Mouse (Mus musculus): ENCODE data around the gene Gabbr1. TPM values are rescaled to one million over a fixed set of nuclear protein-coding genes. Genes with fewer than 3 reads are reported as not detected.

The Gabbr1 gene
- polyA plus RNA-seq, 1 experiment from 2014 or later: 6.2 TPM

GRCm38 (mm10) chr17:37047332-37047976 is 1.7 kb downstream of the Gabbr1 start:
- TF ChIP-seq CTCF (IDR thresholded peaks at IDR 0.05): no peak
- no peak for ATAC-seq
- H3K9ac ChIP-seq (replicated peaks; ENCODE audit: low read depth): no peak overlapping the region
- H3K27me3 ChIP-seq (replicated peaks; ENCODE audit: insufficient read depth, low read length): no peaks in the 10 kb centered on the region
- WGBS: 35% methylated on average over 19 of the region's 19 CpGs
- no peak overlapping the region for H3K27ac ChIP-seq (ENCODE audit: low read length)
- no peaks in the 10 kb centered on the region for H3K36me3 ChIP-seq (ENCODE audit: insufficient read depth, low read length)
- no peaks in the 10 kb centered on the region for H3K9me3 ChIP-seq (ENCODE audit: low read length)
- H3K4me1 ChIP-seq (ENCODE audit: insufficient read depth, low read depth, low read length): peaks cover 8% of the 10 kb centered on the region
- H3K4me2 ChIP-seq (replicated peaks; ENCODE audit: low read depth, low read length): peak overlapping the region; percentile 97; the same call in 1 of the 2 replicates
- no peak for DNase-seq (ENCODE audit: low spot score)
- no peak overlapping the region for H3K4me3 ChIP-seq (ENCODE audit: low read depth, low read length)

- H3K27ac ChIP-seq (ENCODE audit: low read length): no peak overlapping the region
- H3K4me2 ChIP-seq (replicated peaks; ENCODE audit: low read depth, low read length): no peak overlapping the region
- H3K9ac ChIP-seq (replicated peaks; ENCODE audit: low read depth): no peak overlapping the region
- TF ChIP-seq EP300 (IDR thresholded peaks at IDR 0.05) (no peak), CTCF (IDR thresholded peaks at IDR 0.05) (peak; percentile 66)
- no peak overlapping the region for H3K4me3 ChIP-seq (ENCODE audit: low read depth, low read length)
- no peaks in the 10 kb centered on the region for H3K36me3 ChIP-seq (ENCODE audit: insufficient read depth, low read length)
- 29% methylated on average over 3 of the region's 3 CpGs for WGBS
- peaks cover 8% of the 10 kb centered on the region for H3K4me1 ChIP-seq (ENCODE audit: insufficient read depth, low read depth, low read length)
- no peak for ATAC-seq
- DNase-seq (ENCODE audit: low spot score): peak; percentile 79
- no peaks in the 10 kb centered on the region for H3K9me3 ChIP-seq (ENCODE audit: low read length)
- H3K27me3 ChIP-seq (replicated peaks; ENCODE audit: insufficient read depth, low read length): no peaks in the 10 kb centered on the region
These were observed 2.2 kb downstream of the Gabbr1 start for GRCm38 (mm10) chr17:37047981-37048380.

- Histone ChIP-seq H3K27ac (ENCODE audit: low read length) (no peak overlapping the region), H3K9me3 (ENCODE audit: low read length) (no peaks in the 10 kb centered on the region), H3K9ac (replicated peaks; ENCODE audit: low read depth) (no peak overlapping the region), H3K36me3 (ENCODE audit: insufficient read depth, low read length) (no peaks in the 10 kb centered on the region), H3K4me2 (replicated peaks; ENCODE audit: low read depth, low read length) (no peak overlapping the region), H3K4me1 (ENCODE audit: insufficient read depth, low read depth, low read length) (peaks cover 8% of the 10 kb centered on the region), H3K27me3 (replicated peaks; ENCODE audit: insufficient read depth, low read length) (no peaks in the 10 kb centered on the region), H3K4me3 (ENCODE audit: low read depth, low read length) (no peak overlapping the region)
- 78% methylated on average over 7 of the region's 7 CpGs for WGBS
- TF ChIP-seq EP300 (IDR thresholded peaks at IDR 0.05): no peak
- TF ChIP-seq CTCF (IDR thresholded peaks at IDR 0.05): no peak
- no peak for ATAC-seq
- no peak for DNase-seq (ENCODE audit: low spot score)
These were observed 2.6 kb downstream of the Gabbr1 start for GRCm38 (mm10) chr17:37048383-37048782.

GRCm38 (mm10) chr17:37049570-37050310 is 4.0 kb downstream of the Gabbr1 start:
- TF ChIP-seq EP300 (IDR thresholded peaks at IDR 0.05) (no peak), CTCF (IDR thresholded peaks at IDR 0.05) (peak; percentile 71)
- Histone ChIP-seq H3K4me3 (ENCODE audit: low read depth, low read length) (peak overlapping the region; percentile 44), H3K4me2 (replicated peaks; ENCODE audit: low read depth, low read length) (peak overlapping the region; percentile 81), H3K4me1 (ENCODE audit: insufficient read depth, low read depth, low read length) (peaks cover 8% of the 10 kb centered on the region), H3K9ac (replicated peaks; ENCODE audit: low read depth) (no peak overlapping the region), H3K27ac (ENCODE audit: low read length) (no peak overlapping the region), H3K36me3 (ENCODE audit: insufficient read depth, low read length) (peaks cover 2% of the 10 kb centered on the region; the same call in 1 of the 2 replicates), H3K9me3 (ENCODE audit: low read length) (no peaks in the 10 kb centered on the region), H3K27me3 (replicated peaks; ENCODE audit: insufficient read depth, low read length) (no peaks in the 10 kb centered on the region)
- ATAC-seq: 0 out of 2 replicates have a peak, but pooled peaks have one; percentile 13
- 13% methylated on average over 39 of the region's 39 CpGs for WGBS
- DNase-seq (ENCODE audit: low spot score): peak; percentile 53

- Histone ChIP-seq H3K4me2 (replicated peaks; ENCODE audit: low read depth, low read length) (peak overlapping the region; percentile 81), H3K9ac (replicated peaks; ENCODE audit: low read depth) (0 out of 2 replicates have a peak overlapping the region, but pooled peaks have one; percentile 43), H3K9me3 (ENCODE audit: low read length) (no peaks in the 10 kb centered on the region), H3K36me3 (ENCODE audit: insufficient read depth, low read length) (peaks cover 8% of the 10 kb centered on the region; the same call in 1 of the 2 replicates), H3K4me3 (ENCODE audit: low read depth, low read length) (peak overlapping the region; percentile 44), H3K4me1 (ENCODE audit: insufficient read depth, low read depth, low read length) (peaks cover 8% of the 10 kb centered on the region), H3K27ac (ENCODE audit: low read length) (no peak overlapping the region), H3K27me3 (replicated peaks; ENCODE audit: insufficient read depth, low read length) (no peaks in the 10 kb centered on the region)
- no peak for TF ChIP-seq EP300 (IDR thresholded peaks at IDR 0.05)
- no peak for TF ChIP-seq CTCF (IDR thresholded peaks at IDR 0.05)
- peak; percentile 66 for DNase-seq (ENCODE audit: low spot score)
- ATAC-seq: peak; percentile 20
- WGBS: 3% methylated on average over 20 of the region's 22 CpGs
These were observed 4.6 kb downstream of the Gabbr1 start for GRCm38 (mm10) chr17:37050399-37050798.

GRCm38 (mm10) chr17:37050876-37051275 is 5.1 kb downstream of the Gabbr1 start:
- no peak for ATAC-seq
- Histone ChIP-seq H3K27me3 (replicated peaks; ENCODE audit: insufficient read depth, low read length) (no peaks in the 10 kb centered on the region), H3K4me3 (ENCODE audit: low read depth, low read length) (peak overlapping the region; percentile 44), H3K4me1 (ENCODE audit: insufficient read depth, low read depth, low read length) (peaks cover 8% of the 10 kb centered on the region), H3K4me2 (replicated peaks; ENCODE audit: low read depth, low read length) (peak overlapping the region; percentile 81), H3K27ac (ENCODE audit: low read length) (no peak overlapping the region), H3K36me3 (ENCODE audit: insufficient read depth, low read length) (peaks cover 13% of the 10 kb centered on the region; the same call in 1 of the 2 replicates), H3K9ac (replicated peaks; ENCODE audit: low read depth) (0 out of 2 replicates have a peak overlapping the region, but pooled peaks have one; percentile 43), H3K9me3 (ENCODE audit: low read length) (no peaks in the 10 kb centered on the region)
- WGBS: 9% methylated on average over 25 of the region's 27 CpGs
- TF ChIP-seq EP300 (IDR thresholded peaks at IDR 0.05) (no peak), CTCF (IDR thresholded peaks at IDR 0.05) (no peak)
- DNase-seq (ENCODE audit: low spot score): no peak
